Mouse (Mus musculus) ES-E14 (cell line): ENCODE data around the gene Pak1. TPM values are rescaled to one million over a fixed set of nuclear protein-coding genes. Genes with fewer than 3 reads are reported as not detected.

ENCODE experiments used
- DNase-seq: peaks from one replicate; pipeline ENCODE4 v3.0.0-alpha.2; 2013; ENCODE audit warnings: low read depth, low spot score
- H3K27ac ChIP-seq: 2 replicates; pipeline ENCODE4 v1.5.1; 2012; ENCODE audit warnings: low read depth, mild to moderate bottlenecking, low read length, moderate library complexity, mixed read lengths; ENCODE audit not compliant: poor library complexity, insufficient read depth, severe bottlenecking
- H3K36me3 ChIP-seq: 2 replicates; pipeline ENCODE4 v1.6.1; 2012; ENCODE audit warnings: mild to moderate bottlenecking, low read length, moderate library complexity, mixed read lengths; ENCODE audit not compliant: control insufficient read depth, poor library complexity, insufficient read depth, severe bottlenecking
- H3K4me1 ChIP-seq, 2 experiments: fragments of 150-350 bp in 1 of 2; sonication (generic) in 1 of 2; 2 replicates each; pipeline ENCODE4 v1.6.1; 2012; ENCODE audit warnings: low read length in 2 of 2, mild to moderate bottlenecking in 1 of 2, mixed read lengths in 1 of 2; ENCODE audit not compliant: control insufficient read depth in 2 of 2, insufficient read depth in 2 of 2, poor library complexity in 1 of 2
- H3K4me3 ChIP-seq, 2 experiments: fragments of 150-350 bp in 1 of 2; sonication (generic) in 1 of 2; 2 replicates each; pipeline ENCODE4 v1.5.1; 2012; ENCODE audit warnings: low read length in 2 of 2, low read depth in 1 of 2, mild to moderate bottlenecking in 1 of 2, mixed read lengths in 1 of 2; ENCODE audit not compliant: insufficient read depth in 1 of 2, poor library complexity in 1 of 2, severe bottlenecking in 1 of 2
- H3K9ac ChIP-seq: 2 replicates; pipeline ENCODE4 v1.6.1; 2012; ENCODE audit warnings: low read depth, mild to moderate bottlenecking, low read length, mixed read lengths; ENCODE audit not compliant: poor library complexity, insufficient read depth, severe bottlenecking
- H3K9me3 ChIP-seq: fragments of 150-350 bp; sonication (generic); 2 replicates; pipeline ENCODE4 v1.6.1; 2012; ENCODE audit warnings: low read depth, mild to moderate bottlenecking, low read length; ENCODE audit not compliant: control insufficient read depth, insufficient read depth
- CHD2 ChIP-seq: IDR thresholded peaks from 2 replicates; pipeline ENCODE4 v1.6.1; 2014; ENCODE audit warnings: mild to moderate bottlenecking, low read depth, low read length, inconsistent platforms
- HCFC1 ChIP-seq: IDR thresholded peaks from 2 replicates; pipeline ENCODE4 v1.6.1; 2012; ENCODE audit warnings: low read length, inconsistent platforms, borderline replicate concordance; ENCODE audit not compliant: insufficient read depth
- MAFK ChIP-seq: IDR thresholded peaks from 2 replicates; pipeline ENCODE4 v1.6.1; 2014; ENCODE audit warnings: mild to moderate bottlenecking, low read depth, low read length, inconsistent platforms; ENCODE audit not compliant: insufficient read depth
- ZC3H11A ChIP-seq: IDR thresholded peaks from 2 replicates; pipeline ENCODE4 v1.6.1; 2012; ENCODE audit warnings: low read depth, mild to moderate bottlenecking, inconsistent platforms, low read length, borderline replicate concordance
- ZNF384 ChIP-seq: IDR thresholded peaks from 2 replicates; pipeline ENCODE4 v1.6.1; 2012; ENCODE audit warnings: low read depth, low read length, inconsistent platforms
- in situ Hi-C, 2 experiments: fragments of 600-800 bp; cut with MboI; formaldehyde crosslinking; loops; one replicate each; pipeline ENCODE4 v1.15.1; 2025; ENCODE audit warnings: low sequenced_read_pairs in 2 of 2, inconsistent platforms in 1 of 2; ENCODE audit not compliant: unreplicated experiment in 2 of 2
- total RNA-seq: library from RNA; depleted of rRNA; stranded (reverse); fragments of 300-350 nt; gene quantifications from 2 replicates; pipeline ENCODE4 v1.2.3, GENCODE M21; 2012

Gene Pak1
- total RNA-seq, 1 experiment, result 19.1 TPM

GRCm38 (mm10) chr7:97872396-97872795 is 84.1 kb downstream of the Pak1 start:
- TF ChIP-seq HCFC1 (no peak), ZNF384 (no peak), ZC3H11A (no peak), CHD2 (no peak), MAFK (no peak)
- no peak for DNase-seq
- Histone ChIP-seq H3K4me1 (no peaks in the 10 kb centered on the region), H3K27ac (no peak overlapping the region), H3K4me3 (no peak overlapping the region), H3K9ac (no peak overlapping the region), H3K9me3 (no peaks in the 10 kb centered on the region), H3K36me3 (no peaks in the 10 kb centered on the region)
- in situ Hi-C loops, result no loop called here

GRCm38 (mm10) chr7:97873317-97873716 is 85.0 kb downstream of the Pak1 start:
- Histone ChIP-seq H3K9ac (no peak overlapping the region), H3K36me3 (no peaks in the 10 kb centered on the region), H3K27ac (no peak overlapping the region), H3K4me3 (no peak overlapping the region), H3K9me3 (no peaks in the 10 kb centered on the region), H3K4me1 (no peaks in the 10 kb centered on the region)
- no peak for DNase-seq
- in situ Hi-C loops, result no loop called here
- TF ChIP-seq ZC3H11A (no peak), CHD2 (no peak), ZNF384 (no peak), HCFC1 (no peak), MAFK (no peak)

GRCm38 (mm10) chr7:97877846-97878538 is 89.7 kb downstream of the Pak1 start:
- TF ChIP-seq ZC3H11A (no peak), CHD2 (no peak), HCFC1 (no peak), ZNF384 (no peak), MAFK (no peak)
- in situ Hi-C loops, result no loop called here
- Histone ChIP-seq H3K27ac (no peak overlapping the region), H3K4me3 (no peak overlapping the region), H3K9me3 (no peaks in the 10 kb centered on the region), H3K4me1 (no peaks in the 10 kb centered on the region), H3K9ac (no peak overlapping the region), H3K36me3 (no peaks in the 10 kb centered on the region)
- no peak for DNase-seq

GRCm38 (mm10) chr7:97911646-97912045 is 123.3 kb downstream of the Pak1 start:
- TF ChIP-seq HCFC1 (no peak), ZNF384 (no peak), ZC3H11A (no peak), MAFK (no peak), CHD2 (no peak)
- no peak overlapping the region for H3K27ac ChIP-seq
- no peak for DNase-seq
- H3K9ac ChIP-seq, result no peak overlapping the region
- H3K4me1 ChIP-seq, result no peaks in the 10 kb centered on the region
- no peak overlapping the region for H3K4me3 ChIP-seq
- no peaks in the 10 kb centered on the region for H3K9me3 ChIP-seq
- in situ Hi-C loops, result no loop called here
- H3K36me3 ChIP-seq, result peaks cover 4% of the 10 kb centered on the region

- no peak for TF ChIP-seq ZC3H11A
- no peak for TF ChIP-seq CHD2
- TF ChIP-seq ZNF384, result no peak
- no peak for TF ChIP-seq HCFC1
- H3K4me3 ChIP-seq, result no peak overlapping the region
- no peak overlapping the region for H3K9ac ChIP-seq
- peaks cover 4% of the 10 kb centered on the region; the same call in 1 of the 2 replicates for H3K36me3 ChIP-seq
- no peak for DNase-seq
- in situ Hi-C loops, result no loop called here
- H3K4me1 ChIP-seq, result 0 out of 4 replicates have a peak, but pooled peaks cover 0 to 3% of the 10 kb centered on the region in 2 experiments
- no peaks in the 10 kb centered on the region for H3K9me3 ChIP-seq
- H3K27ac ChIP-seq, result no peak overlapping the region
Observed at GRCm38 (mm10) chr7:97914833-97915516, 126.6 kb downstream of the Pak1 start.
